Mouse (Mus musculus): Measurements from ENCODE around the gene Garem2.

The Garem2 gene

DNA sequence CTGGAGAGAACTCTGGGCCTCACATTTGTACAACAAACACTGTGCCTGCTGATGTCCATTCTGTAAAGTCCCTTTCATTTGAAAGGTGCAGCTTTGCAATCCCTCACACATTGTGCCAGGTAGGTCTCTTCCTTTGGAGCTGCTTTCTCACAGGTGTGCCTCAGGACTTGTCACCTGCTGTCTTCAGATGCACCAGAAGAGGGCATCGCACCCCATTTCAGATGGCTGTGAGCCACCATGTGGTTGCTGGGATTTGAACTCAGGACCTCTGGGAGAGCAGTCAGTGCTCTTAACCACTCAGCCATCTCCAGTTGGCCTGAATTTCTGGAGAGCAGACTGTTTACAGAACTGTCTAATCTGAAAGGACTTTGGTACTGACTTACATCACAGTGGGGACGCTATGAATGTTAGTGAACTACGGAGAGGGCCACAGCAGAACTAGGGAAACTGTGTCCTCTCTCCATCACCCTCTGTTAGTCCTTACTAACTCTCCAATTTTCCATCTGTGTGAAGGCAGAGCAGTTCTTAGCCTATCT, 7.6 kb downstream of the Garem2 start:
- DNase-seq = no peak

DNA sequence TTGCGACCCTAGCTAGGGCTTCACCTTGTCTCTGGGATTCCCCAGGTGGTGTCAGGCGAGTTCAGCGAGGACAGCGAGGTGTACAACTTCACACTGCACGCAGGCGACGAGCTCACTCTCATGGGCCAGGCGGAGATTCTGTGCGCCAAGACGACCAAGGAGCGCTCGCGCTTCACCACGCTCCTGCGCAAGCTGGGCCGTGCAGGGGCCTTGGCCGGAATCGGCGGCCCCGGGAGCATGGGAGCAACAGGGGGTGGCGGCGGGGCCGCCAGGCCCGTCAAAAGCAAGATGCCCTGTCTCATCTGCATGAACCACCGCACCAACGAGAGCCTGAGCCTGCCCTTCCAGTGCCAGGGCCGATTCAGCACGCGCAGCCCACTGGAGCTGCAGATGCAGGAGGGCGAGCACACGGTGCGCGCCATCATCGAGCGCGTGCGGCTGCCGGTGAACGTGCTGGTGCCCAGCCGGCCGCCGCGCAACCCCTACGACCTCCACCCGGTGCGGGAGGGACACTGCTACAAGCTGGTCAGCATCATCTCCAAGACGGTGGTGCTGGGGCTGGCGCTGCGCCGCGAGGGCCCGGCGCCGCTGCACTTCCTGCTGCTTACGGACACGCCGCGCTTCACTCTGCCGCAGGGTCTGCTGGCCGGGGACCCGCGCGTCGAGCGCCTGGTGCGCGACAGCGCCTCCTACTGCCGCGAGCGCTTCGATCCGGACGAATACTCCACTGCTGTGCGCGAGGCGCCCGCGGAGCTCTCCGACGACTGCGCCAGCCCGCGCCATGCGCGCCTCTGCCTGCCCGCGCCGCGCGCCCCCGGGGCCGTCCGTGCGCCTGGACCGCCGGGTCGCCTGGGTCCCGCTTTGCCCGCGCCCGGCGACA, 9.2 kb downstream of the Garem2 start:
- DNase-seq = peak; percentile 89

DNA sequence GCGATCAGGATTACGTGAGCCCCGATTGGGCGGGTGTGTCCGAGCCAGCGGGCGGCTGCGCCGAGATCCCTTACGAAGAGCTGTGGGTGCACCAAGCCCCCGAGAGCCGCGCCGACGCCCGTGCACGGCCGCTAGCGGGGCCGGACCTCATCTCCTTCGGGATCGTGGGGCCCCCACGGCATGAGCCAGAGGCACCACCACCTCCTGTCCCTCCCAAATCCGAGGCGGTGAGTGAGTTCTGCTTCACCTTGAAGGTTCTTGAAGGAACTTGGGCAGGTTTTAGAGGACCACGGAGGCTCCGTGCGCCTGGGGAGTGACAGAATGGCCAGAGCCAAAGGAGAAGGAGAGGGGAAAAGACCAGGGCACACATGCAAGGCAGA, 9.8 kb downstream of the Garem2 start:
- DNase-seq = no peak

DNA sequence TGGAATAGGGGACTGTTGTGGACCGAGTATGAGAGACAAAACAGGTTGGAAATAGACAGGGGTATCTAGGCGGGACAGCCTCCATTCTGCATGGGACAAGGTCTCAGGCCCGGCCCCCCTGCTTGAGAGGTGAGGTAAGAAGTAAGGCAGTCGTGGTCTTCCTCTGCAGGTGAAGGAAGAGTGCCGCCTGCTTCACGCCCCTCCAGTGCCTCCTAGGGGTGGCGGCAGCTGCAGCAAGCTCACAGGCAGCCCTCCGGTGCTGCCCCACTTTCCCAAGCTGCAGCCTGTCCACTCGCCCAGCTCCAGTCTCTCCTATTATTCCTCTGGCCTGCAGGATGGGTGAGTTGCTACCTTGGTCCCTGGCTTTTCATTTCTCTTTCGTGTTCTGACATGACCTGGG, 10.8 kb downstream of the Garem2 start:
- DNase-seq = no peak

DNA sequence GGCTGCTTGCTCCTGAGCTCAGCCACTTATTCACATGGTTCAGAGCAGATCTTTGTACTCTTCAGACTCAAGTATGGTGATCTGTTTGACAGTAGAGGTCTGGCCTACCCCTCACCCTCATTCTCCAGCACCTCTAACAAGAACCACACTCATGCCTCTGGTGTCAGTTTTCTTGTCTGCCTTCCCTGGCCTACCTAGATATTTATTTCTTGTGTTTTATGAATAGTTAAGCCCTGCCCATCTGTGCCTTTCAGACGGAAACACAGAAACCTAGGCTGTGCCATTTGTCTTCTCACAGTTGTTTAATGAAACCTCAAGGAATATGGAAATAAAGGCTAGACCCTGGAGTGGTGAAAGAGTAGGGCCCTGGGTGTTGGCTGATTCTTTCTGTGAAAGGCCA, 13.1 kb downstream of the Garem2 start:
- no peak for DNase-seq

DNA sequence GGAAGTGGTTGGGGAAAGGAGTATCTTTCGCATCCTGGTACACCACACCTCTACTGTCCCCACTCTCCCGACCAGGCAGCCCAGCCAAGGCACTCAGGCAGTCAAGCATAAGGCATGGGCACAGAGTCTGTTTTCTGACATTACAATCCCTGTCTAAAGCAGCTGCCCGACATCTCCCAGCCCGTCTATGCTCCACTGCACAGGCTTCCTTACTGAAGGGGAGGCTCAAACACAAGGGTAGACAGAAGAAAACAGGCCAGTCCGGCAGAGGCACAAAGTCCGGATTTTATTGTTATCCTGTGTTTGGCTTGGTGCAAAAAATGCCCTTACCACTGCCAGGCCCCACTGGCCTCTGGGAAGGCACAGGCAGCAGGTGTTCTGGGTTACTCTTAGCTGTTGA, 14.2 kb downstream of the Garem2 start:
- no peak for DNase-seq

DNA sequence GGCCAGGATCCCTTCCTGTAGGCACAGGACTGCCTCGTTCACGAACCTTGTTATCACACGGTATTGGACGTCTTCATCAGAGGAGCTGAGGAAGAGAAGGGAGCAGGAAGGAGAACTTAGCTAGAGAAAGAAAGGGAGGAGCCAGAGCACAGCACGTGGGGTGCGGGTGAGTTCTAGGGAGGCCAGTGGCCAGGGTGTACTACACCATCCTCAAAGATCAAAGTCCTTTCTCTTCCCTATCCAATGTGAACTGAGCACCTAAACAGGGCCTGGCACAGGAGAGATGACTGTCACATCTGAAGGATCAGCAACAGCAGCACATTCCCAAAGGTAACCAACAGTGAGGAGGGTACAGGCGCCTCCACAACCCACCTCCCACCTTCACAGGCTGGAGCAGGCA, 15.1 kb downstream of the Garem2 start:
- DNase-seq = no peak

DNA sequence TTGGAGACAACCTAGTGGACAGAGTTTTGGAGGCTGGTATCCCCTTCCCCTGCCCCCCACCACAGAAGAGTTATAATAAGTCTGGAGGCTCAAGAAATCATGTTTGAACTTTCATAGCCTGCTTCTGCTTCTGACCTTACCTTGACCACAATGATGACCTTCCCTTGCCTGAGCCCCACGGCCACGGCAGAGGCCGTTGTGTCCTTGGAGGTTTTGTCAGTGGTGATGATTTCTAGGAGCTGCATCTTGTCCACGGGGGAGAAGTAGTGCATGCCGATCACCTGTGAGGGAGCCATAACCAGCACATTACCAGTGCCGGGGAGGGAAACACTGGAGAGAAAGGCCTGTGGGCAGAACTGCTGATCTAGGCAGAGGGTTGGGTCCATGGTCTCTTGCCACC, 17.5 kb downstream of the Garem2 start:
- no peak for DNase-seq

DNA sequence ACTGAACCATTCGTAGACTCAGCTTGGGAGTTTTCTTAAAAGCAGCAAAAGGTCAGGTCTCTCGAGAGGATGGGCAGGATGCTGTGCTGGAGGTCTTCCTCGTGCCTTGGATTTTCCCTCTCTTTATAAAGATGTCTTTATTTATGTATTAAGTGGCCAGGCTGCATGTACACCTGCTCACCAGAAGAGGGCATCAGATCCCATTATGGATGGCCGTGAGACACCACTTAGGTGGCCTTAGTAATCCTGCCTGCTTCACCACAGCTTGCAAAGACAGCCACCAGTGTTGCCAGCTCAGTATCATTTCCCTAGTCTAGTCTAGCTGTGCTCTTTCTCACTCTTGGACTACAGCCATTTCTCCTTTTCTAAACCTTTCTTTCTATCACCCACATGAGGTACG, 20.6 kb downstream of the Garem2 start:
- DNase-seq = no peak

DNA sequence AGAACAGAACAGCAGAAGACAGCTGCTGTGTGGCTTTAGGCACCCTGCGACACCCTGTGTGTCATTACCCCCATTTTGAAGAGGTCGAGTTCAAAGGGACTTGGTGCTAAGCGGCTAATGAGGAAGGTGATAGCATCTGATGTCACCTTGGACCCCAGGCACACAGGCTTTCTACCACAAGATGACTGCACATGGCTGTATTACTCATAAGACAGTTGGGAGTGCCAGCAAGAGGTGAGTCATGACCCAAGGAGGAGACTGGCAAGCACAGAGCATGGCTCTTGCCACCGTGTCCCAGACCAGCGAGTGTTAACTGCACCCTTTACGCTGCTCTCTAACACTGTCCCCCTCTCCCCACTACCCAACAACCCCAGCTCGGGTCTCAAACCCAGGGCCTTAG, 21.8 kb downstream of the Garem2 start:
- no peak for DNase-seq

DNA sequence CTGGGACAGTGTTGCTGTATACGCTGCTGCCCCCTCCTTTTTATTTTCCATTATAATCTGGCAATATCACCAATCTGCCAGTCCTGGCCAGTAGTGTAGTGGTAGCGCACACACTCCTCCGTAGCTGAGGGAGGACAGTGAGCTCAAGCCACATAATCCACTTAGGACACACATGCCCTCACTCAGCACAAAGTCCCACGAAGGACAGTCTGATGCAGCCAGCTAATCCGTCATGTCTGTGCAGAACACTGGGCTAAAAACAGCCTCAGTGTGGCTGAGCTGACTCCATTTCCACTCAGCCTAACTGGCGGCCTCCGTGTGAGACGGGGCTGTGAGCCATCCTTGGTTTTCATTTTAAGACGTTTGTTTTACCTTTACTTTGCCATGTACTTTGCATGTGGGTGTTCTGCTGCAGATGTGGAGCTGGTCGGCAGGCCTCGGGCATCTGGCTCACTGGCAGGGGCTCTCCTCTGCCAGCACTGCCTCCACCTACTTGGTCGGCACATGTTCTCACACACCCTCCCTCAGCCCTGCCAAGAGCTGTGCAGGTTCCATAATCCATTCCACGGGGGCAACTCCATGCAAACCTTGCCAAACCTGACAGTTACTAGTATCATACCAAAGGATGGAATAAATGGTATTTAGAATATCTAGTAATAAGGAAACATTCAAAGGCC, 23.1 kb downstream of the Garem2 start:
- DNase-seq = no peak

DNA sequence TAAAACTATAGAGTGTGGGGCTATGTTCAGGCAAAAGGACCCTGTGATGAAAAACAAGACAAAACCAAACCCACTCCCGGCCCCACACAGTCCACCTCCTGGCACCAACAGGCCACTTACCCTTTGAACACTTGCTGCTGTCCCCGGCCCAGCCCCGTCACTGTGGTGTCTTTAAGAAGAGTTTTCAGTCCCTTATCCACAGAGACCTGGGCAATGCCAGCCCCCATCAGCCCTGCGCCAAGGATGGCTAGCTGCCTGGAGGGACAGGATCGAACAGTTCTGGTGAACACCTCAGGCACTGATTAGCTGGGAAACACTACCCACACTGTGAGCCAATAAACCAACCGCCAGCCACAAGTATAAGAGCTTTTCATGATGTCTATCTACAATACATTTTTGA, 23.7 kb downstream of the Garem2 start:
- DNase-seq = no peak

DNA sequence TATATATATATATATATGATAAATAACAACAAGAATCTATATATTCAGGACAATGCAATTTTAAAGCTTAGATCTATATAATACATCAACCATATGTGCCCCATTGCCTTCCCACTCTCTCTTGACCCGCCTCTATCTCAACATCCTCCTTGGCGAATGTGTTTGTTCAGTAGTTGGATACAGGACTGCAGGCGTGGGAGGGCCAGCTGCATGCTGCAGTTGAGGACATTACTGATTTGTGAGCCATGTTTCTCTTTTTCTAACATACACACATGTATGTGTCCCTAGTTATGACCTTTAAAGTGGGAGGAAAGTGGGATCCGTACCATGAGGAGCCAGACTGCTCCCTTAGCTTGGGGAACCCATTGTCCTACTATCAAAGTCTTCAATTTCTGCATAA, 26.3 kb downstream of the Garem2 start:
- DNase-seq = no peak

DNA sequence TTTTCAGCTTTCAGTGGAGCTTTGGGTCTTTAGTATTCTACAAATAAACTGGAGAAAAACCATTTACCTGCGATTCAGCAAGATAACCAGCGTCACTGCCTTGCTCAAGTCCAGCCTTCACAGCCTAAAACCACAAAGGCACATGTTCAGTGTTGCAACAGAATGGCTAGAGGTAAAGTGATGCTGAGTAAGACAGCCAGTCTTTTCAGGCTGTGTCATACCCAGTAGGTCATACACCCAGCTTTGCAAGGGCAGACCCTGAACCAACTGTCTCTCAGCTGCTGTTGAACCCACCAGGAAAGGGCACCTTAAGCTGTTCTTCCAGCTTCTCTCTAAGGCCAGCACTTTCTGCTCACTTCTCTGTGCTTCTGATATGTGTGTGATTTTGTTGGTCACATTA, 27.2 kb downstream of the Garem2 start:
- no peak for DNase-seq

DNA sequence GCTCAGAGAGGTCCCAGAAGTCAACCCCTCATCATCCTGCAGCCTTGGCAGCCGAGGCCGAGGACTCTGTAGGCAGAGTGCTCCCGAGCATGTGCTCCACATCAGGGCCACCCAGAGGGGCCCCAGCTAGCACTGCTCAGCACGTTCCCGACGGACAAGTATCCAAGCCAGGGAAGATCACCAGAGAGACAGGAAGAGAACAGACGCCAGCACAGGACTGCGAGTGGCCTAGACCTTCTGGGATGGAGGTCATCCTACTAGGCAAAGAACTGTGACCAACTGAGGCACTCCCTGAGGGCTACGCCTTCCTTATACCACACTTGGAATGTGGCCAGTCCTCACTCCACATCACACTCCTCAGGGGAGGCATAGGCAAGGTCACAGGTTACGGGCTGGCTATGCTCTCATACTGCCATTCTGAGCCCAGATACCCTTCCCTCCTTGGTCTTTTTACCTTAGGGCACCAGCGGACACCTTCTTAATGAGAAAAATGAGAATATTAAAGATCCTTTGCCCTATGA, 30.8 kb downstream of the Garem2 start:
- no peak for DNase-seq

DNA sequence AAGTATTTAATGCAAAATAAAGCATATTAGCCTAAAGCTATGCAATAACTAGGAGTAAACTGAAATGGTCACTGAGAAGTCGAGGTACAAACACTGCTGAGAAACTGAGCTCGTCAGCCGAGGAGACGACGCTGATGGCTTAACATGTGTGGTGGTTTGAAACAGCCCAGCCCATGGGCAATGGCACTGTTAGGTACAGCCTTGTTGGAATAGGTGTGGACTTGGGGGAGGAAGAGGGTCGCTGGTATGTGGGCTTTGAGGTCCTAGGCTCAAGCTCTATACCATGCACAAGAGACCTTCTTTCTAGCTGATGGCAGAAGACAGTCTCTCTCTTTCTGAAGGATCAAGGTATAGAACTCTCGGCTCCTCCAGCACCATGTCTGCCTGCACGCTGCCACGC, 32.3 kb downstream of the Garem2 start:
- DNase-seq = no peak

DNA sequence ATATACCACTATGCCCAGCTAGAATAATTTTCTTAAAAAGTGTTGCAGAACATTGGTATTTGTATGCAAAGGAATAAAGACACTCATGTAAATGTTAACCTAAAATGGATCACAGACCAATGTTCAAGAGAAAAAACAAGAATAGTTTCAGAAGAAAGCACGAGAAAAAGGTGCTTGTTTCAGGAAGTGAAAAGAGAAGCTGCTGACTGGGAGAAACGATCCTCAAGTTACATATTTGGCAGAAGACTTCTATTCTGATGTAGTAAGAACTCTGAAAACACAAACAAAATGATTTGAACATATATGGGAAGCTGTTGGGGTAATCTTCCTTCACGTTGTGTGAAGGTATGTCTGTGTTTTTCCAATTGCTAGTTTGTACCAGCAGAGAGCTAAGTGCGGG, 33.2 kb downstream of the Garem2 start:
- no peak for DNase-seq

DNA sequence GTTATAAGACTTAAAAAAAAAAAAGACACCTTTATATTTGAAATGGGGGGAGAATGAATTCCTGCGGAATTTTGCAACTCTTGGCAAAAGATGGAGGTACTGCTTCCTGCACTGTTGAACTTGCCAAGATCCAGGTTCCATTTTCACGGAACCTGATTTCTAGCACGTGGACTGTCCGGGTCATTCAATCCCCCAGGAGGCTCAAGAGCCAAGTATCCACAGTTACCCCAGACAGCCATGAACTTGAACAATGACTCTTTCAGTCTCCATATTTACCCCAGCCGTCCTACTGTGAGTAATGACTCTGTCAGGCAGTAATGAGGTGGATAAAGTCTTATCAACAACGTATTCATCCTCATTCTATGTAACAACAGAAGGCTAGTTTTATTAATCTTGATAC, 41.6 kb downstream of the Garem2 start:
- no peak for DNase-seq

DNA sequence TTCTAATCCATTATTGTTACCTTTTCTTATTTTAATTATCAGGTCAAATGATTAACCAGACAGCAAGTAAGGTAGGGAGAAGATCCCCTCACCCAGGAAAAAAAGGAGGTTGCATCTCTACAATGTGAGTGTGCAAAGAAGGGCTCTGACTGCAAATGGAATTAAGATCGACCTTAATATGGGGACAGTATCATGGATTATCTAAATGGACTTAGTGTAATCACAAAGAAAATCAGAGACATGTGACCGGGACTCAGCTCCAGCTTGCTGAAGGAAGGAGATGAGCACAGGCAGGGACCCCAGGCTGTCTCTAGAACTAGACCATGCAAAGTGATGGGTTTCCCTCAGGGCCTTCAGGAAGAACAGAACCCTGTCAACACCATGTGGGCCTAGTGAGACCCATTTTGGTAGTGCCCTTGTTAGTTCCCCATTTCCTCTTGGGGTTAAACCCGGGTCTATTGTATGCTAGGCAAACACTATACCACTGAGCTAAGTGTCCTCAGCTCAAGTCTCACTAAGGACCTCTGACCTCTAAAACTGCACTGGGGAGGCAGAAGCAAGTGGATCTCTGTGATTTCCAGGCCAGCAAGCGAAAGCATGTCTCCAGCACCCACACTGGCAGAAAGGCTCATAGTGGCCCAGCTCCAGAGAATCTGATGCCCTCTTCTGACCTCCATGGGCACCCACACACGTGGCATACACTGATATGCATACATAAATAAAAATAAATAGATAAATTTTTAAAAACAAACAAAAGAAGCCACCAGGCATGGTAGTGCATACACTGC, 43.4 kb downstream of the Garem2 start:
- no peak for DNase-seq

DNA sequence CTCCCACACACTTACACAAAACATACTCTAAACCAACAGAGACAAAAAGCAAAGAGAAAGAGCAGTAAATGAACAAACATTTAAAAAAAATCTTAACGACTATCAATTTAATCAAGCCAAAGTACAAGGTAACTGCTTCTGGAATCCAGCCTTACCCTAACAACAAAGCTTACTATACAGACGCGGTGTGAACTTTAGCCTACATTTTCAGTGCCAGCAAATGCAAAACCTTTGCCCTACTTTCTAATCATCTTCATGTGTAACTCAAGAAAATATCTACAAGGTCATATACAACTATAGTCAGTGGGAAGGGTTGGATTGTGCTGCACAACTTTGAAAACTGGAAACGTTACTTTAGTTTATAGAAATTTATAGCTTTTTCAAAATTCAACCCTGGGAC, 47.0 kb downstream of the Garem2 start:
- DNase-seq = no peak

DNA sequence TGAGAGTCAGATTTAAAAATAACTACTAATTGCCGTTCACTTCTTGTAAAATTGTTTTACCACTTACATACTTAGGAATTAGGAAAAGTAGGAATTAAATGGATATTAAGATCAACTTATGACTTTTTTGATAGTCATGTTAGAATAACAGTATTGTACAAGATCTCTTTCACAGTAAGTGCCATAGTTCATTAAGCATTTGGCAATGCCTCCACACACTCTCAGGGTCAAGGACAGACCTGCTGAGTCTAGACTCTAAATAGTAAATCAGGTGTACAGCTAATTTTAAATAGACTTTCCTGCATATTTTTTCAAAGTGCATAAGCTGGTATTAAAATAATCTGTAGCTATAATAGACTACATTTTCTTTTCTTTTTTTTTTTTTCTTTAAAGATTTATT, 47.5 kb downstream of the Garem2 start:
- DNase-seq = no peak

DNA sequence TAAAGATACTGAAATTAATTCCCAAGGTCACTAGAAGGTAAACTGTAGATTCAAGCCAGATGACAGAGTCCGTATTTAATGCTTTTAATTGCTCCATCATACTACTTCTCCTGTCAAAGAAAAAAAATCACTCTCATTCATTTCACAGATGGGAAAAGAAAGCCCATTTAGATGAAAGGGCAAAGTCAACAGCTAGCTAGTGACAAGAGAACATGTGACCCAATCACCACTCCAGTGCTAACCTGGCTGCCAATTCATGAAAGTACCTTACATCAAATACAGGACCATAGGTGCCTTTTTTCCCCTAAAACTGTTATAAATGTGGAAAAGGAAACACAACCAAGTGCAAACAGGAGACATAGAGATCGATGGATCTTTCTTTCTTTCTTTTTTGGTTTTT, 48.3 kb downstream of the Garem2 start:
- DNase-seq = no peak

DNA sequence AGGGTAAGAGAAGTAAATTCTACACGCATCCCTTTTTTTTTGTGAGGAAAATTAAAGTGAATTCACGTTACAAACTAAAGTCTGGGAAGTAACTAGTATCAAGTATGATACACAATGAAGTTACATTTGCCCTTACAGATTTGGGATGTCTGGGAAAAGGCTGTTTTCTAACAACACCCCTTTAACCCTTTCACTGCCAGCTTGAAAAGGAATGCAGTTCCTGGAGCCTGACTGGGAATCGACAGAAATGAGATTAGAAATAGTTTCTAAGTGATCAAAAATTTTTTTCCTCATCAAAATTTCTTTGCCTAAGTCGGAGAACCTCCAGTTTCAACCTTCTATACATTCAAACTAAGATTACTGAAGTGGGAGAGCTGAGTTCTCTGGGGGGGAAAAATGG, 49.1 kb downstream of the Garem2 start:
- DNase-seq = no peak
